Mouse (Mus musculus) embryonic fibroblast, embryonic 13.5 days (primary cell): ENCODE measurements around the gene Frat2.

Experiments used
- CTCF ChIP-seq: IDR thresholded peaks from 2 replicates; pipeline ENCODE4 v1.5.1; 2011; ENCODE audit warnings: mild to moderate bottlenecking, control low read depth, low read length, moderate library complexity, borderline replicate concordance; ENCODE audit not compliant: insufficient read depth
- POLR2A ChIP-seq: IDR thresholded peaks from 2 replicates; pipeline ENCODE4 v1.6.1; 2011; ENCODE audit warnings: low read depth, mild to moderate bottlenecking, control low read depth, low read length, moderate library complexity

DNA sequence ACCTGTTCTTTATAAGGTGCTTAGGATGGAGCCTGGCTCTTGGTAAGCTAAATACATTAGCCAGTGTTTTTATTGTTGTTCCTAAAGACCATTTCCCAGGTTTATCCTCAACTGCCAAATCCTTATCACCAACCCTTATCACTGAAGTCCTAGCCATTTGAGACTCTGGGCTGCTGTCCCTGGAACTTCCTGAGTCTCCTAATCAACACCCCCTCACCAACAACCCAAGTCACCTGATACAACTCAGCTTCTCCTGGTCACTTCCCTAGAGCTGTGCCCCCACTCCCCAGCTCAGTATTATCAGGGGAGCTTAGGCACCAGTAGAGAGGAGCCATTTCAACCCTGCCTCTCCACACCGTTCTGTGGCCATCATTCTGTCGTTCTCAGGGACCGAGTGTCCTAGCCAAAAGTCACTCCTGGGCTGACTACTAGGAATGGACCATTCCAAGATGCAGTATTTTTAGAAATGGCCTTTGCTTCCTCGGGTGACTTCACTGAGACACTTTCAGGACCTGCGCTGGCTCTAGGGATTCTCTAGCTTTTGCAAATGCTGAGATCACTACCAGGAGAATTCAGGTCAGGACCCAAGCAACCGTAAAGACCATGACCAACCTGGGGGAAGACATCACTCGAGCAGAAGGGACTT, 6.7 kb downstream of the Frat2 start:
- TF ChIP-seq POLR2A (no peak), CTCF (no peak)
